Mouse (Mus musculus) heart, adult 2 months (tissue): ENCODE measurements around the gene Med29.

Source experiments
- EP300 ChIP-seq: fragments of 200-500 bp; IDR thresholded peaks from 2 replicates; pipeline ENCODE4 v1.6.1; 2011; ENCODE audit warnings: low read depth, low read length, control low read depth; ENCODE audit not compliant: insufficient read depth
- POLR2A ChIP-seq: fragments of 200-500 bp; IDR thresholded peaks from 2 replicates; pipeline ENCODE4 v1.6.1; 2011; ENCODE audit warnings: mild to moderate bottlenecking, low read depth, low read length, control low read depth; ENCODE audit not compliant: insufficient read depth

GRCm38 (mm10) chr7:28376011-28376771 is 16.3 kb downstream of the Med29 start:
- TF ChIP-seq POLR2A (peak; percentile 88), EP300 (peak; percentile 100)
